Mouse (Mus musculus): Measurements from ENCODE around the gene Dppa2. TPM values are rescaled to one million over a fixed set of nuclear protein-coding genes. Genes with fewer than 3 reads are reported as not detected.

Gene Dppa2
- polyA plus RNA-seq, 1 experiment from 2014 or later, result not detected

DNA sequence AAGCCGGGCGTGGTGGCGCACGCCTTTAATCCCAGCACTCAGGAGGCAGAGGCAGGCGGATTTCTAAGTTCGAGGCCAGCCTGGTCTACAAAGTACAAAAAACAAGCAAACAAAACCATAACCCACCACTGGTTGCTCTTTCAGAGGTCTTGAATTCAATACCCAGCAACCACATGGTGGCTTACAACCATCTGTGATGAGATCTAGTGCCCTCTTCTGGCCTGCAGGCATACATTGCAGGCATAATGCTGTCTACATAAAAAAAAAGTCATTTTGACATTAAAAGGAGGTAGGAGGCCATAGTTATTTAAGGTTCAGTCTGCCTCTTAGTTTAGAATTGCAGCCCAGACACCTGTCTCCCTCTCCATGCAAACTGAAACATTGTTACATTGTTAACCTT is 17.1 kb downstream of the Dppa2 start:
- no peak overlapping the region for H3K27ac ChIP-seq (replicated peaks; ENCODE audit: low read depth, low read length)
- DNase-seq (ENCODE audit: low spot score) (no peak), ATAC-seq (replicated peaks; ENCODE audit: insufficient number of reproducible peaks, low FRiP score, low TSS enrichment, low read depth) (no peak)
- no peak overlapping the region for H3K4me3 ChIP-seq (ENCODE audit: low read depth, low read length)
- no peak overlapping the region for H3K4me2 ChIP-seq (ENCODE audit: low read depth, low read length)
- H3K36me3 ChIP-seq (replicated peaks; ENCODE audit: control insufficient read depth, insufficient read depth, low read depth, low read length), result no peaks in the 10 kb centered on the region
- WGBS, result 93% methylated on average over 6 of the region's 6 CpGs
- no peaks in the 10 kb centered on the region for H3K4me1 ChIP-seq (ENCODE audit: control insufficient read depth, insufficient read depth, low read length)
- H3K9me3 ChIP-seq (replicated peaks; ENCODE audit: control insufficient read depth, low read length), result no peaks in the 10 kb centered on the region
- H3K27me3 ChIP-seq (ENCODE audit: control insufficient read depth, insufficient read depth, low read length), result no peaks in the 10 kb centered on the region
- no peak overlapping the region for H3K9ac ChIP-seq (replicated peaks; ENCODE audit: low read length)

DNA sequence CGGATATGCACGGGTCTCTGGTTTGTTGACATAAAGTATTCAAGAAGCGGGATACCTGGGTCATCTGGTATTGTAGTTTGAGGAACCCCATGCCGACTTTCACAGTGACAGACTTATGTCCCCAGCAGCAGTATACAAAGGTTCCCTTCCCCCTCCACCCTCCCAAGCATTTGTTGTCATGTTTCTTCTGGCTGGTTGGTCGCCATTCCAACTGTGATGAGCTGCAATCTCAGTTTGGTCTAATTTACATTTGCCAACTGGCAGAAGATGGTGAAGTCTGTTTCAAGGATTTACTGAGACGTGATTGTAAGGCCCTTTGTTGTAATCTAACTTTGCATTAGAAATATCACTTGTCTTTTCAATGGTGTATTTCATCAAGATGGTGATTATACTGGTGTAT is 19.4 kb downstream of the Dppa2 start:
- H3K27ac ChIP-seq (replicated peaks; ENCODE audit: low read depth, low read length), result no peak overlapping the region
- H3K9me3 ChIP-seq (replicated peaks; ENCODE audit: control insufficient read depth, low read length), result no peaks in the 10 kb centered on the region
- DNase-seq (ENCODE audit: low spot score) (no peak), ATAC-seq (replicated peaks; ENCODE audit: insufficient number of reproducible peaks, low FRiP score, low TSS enrichment, low read depth) (no peak)
- no peak overlapping the region for H3K9ac ChIP-seq (replicated peaks; ENCODE audit: low read length)
- 72% methylated on average over 6 of the region's 6 CpGs for WGBS
- no peaks in the 10 kb centered on the region for H3K36me3 ChIP-seq (replicated peaks; ENCODE audit: control insufficient read depth, insufficient read depth, low read depth, low read length)
- H3K4me2 ChIP-seq (ENCODE audit: low read depth, low read length), result no peak overlapping the region
- H3K4me1 ChIP-seq (ENCODE audit: control insufficient read depth, insufficient read depth, low read length), result no peaks in the 10 kb centered on the region
- H3K4me3 ChIP-seq (ENCODE audit: low read depth, low read length), result no peak overlapping the region
- H3K27me3 ChIP-seq (ENCODE audit: control insufficient read depth, insufficient read depth, low read length), result no peaks in the 10 kb centered on the region

DNA sequence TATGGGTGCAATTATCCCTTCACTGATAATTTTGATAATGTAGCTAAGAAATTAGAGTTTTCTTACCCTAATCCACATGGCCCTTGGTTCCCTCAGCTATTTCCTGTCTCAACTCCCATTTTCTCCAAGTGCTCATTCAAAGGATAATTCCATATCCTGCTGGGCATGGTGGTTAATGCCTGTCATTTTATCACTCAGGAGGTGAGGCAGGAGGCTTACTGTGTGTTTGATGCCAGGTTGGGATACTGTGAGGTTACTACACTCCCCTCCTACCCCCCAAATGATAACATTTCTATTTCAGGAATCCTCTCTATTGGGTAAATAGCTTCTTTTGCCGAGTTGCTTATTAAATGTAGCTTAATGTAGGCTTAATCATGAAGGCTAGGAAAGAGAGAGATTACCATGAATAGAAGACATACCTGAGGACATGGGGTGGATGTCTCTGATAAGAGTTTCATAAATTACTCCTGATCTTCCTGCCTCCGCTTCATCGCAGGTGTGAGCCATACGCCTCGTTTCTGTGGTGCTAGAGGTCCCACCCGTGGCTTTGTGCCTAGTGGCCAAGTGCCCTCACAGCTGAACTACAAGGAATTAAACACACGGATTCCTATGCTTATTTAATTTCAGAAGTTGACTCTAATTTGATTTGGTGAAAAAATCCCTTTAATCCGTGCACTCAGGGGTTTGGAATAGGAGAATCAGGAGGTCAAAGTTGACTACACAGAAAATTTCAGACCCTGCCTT is 20.1 kb downstream of the Dppa2 start:
- Histone ChIP-seq H3K9me3 (replicated peaks; ENCODE audit: control insufficient read depth, low read length) (no peaks in the 10 kb centered on the region), H3K4me1 (ENCODE audit: control insufficient read depth, insufficient read depth, low read length) (no peaks in the 10 kb centered on the region), H3K27ac (replicated peaks; ENCODE audit: low read depth, low read length) (no peak overlapping the region), H3K4me3 (ENCODE audit: low read depth, low read length) (no peak overlapping the region), H3K27me3 (ENCODE audit: control insufficient read depth, insufficient read depth, low read length) (no peaks in the 10 kb centered on the region), H3K36me3 (replicated peaks; ENCODE audit: control insufficient read depth, insufficient read depth, low read depth, low read length) (no peaks in the 10 kb centered on the region), H3K9ac (replicated peaks; ENCODE audit: low read length) (no peak overlapping the region), H3K4me2 (ENCODE audit: low read depth, low read length) (no peak overlapping the region)
- DNase-seq (ENCODE audit: low spot score) (no peak), ATAC-seq (replicated peaks; ENCODE audit: insufficient number of reproducible peaks, low FRiP score, low TSS enrichment, low read depth) (no peak)
- WGBS, result 82% methylated on average over 8 of the region's 8 CpGs

DNA sequence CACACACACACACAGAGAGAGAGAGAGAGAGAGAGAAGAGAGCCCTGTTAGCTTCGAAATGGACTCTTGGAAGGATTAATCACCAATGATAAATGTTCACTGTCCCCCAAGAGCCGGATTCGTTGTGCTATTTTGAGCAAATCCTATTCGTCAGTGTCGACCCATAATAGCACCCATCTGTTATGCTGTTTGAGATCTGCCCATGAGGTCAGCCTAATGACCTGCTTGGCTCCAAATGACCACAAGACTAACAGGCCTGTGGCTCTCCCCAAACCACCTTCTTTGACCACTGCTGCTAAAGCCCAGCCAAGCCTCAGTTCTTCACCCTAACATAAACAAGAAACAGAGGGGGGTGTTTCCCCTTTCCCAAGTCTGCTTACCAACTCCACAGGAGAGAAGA is 23.2 kb downstream of the Dppa2 start:
- no peak overlapping the region for H3K9ac ChIP-seq (replicated peaks; ENCODE audit: low read length)
- WGBS, result 52% methylated on average over 5 of the region's 5 CpGs
- H3K4me1 ChIP-seq (ENCODE audit: control insufficient read depth, insufficient read depth, low read length), result no peaks in the 10 kb centered on the region
- DNase-seq (ENCODE audit: low spot score) (no peak), ATAC-seq (replicated peaks; ENCODE audit: insufficient number of reproducible peaks, low FRiP score, low TSS enrichment, low read depth) (no peak)
- H3K9me3 ChIP-seq (replicated peaks; ENCODE audit: control insufficient read depth, low read length), result no peaks in the 10 kb centered on the region
- H3K27ac ChIP-seq (replicated peaks; ENCODE audit: low read depth, low read length), result no peak overlapping the region
- no peak overlapping the region for H3K4me3 ChIP-seq (ENCODE audit: low read depth, low read length)
- H3K27me3 ChIP-seq (ENCODE audit: control insufficient read depth, insufficient read depth, low read length), result no peaks in the 10 kb centered on the region
- no peak overlapping the region for H3K4me2 ChIP-seq (ENCODE audit: low read depth, low read length)
- H3K36me3 ChIP-seq (replicated peaks; ENCODE audit: control insufficient read depth, insufficient read depth, low read depth, low read length), result no peaks in the 10 kb centered on the region

DNA sequence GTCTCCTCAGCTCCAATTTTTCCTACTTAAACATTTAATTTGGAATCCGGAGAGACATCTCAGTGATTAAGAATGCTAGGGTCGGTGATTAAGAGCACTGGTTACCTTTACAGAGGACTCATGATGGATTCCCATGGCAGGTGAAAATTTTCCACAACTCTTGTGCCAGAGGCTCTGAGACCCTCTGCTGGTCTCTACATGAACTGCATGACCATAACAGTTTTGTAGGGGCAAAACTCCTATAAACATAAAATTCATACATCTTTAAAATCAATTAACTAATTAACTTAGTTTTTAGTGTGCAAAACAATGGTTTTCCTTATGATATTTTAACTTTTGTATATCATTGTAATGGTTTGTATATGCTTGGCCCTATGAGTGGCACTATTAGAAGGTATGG is 24.7 kb downstream of the Dppa2 start:
- H3K9me3 ChIP-seq (replicated peaks; ENCODE audit: control insufficient read depth, low read length), result no peaks in the 10 kb centered on the region
- H3K4me1 ChIP-seq (ENCODE audit: control insufficient read depth, insufficient read depth, low read length), result no peaks in the 10 kb centered on the region
- no peak for DNase-seq (ENCODE audit: low spot score)
- no peak for ATAC-seq (replicated peaks; ENCODE audit: insufficient number of reproducible peaks, low FRiP score, low TSS enrichment, low read depth)
- H3K27me3 ChIP-seq (ENCODE audit: control insufficient read depth, insufficient read depth, low read length), result no peaks in the 10 kb centered on the region
- no peaks in the 10 kb centered on the region for H3K36me3 ChIP-seq (replicated peaks; ENCODE audit: control insufficient read depth, insufficient read depth, low read depth, low read length)
- no peak overlapping the region for H3K4me3 ChIP-seq (ENCODE audit: low read depth, low read length)
- H3K27ac ChIP-seq (replicated peaks; ENCODE audit: low read depth, low read length), result no peak overlapping the region
- WGBS, result 91% methylated on average over 2 of the region's 2 CpGs
- no peak overlapping the region for H3K9ac ChIP-seq (replicated peaks; ENCODE audit: low read length)
- H3K4me2 ChIP-seq (ENCODE audit: low read depth, low read length), result no peak overlapping the region

DNA sequence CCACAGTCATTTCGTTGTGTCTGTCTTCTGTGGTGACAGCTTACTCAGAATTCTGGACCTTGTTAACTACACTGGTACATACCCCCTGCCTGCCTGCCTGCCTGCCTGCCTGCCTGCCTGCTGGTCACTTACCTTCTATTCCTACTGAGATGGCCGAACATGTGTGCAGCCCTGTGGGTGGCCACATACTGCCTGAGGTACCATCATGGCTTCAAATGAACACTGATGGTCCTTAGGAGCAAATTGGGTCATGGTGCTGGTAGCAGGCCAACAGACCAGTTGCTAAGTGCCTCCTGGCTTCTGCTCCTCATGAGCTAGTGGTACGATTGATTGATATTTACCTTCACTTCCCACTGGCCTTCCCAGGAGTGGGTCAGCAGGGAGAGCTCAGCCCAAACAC is 28.1 kb downstream of the Dppa2 start:
- DNase-seq (ENCODE audit: low spot score), result no peak
- H3K36me3 ChIP-seq (replicated peaks; ENCODE audit: control insufficient read depth, insufficient read depth, low read depth, low read length), result no peaks in the 10 kb centered on the region
- H3K27ac ChIP-seq (replicated peaks; ENCODE audit: low read depth, low read length), result no peak overlapping the region
- no peaks in the 10 kb centered on the region for H3K9me3 ChIP-seq (replicated peaks; ENCODE audit: control insufficient read depth, low read length)
- no peak overlapping the region for H3K4me3 ChIP-seq (ENCODE audit: low read depth, low read length)
- H3K4me2 ChIP-seq (ENCODE audit: low read depth, low read length), result no peak overlapping the region
- no peaks in the 10 kb centered on the region for H3K4me1 ChIP-seq (ENCODE audit: control insufficient read depth, insufficient read depth, low read length)
- no peak for ATAC-seq (replicated peaks; ENCODE audit: insufficient number of reproducible peaks, low FRiP score, low TSS enrichment, low read depth)
- WGBS, result 85% methylated on average over 3 of the region's 3 CpGs
- no peaks in the 10 kb centered on the region for H3K27me3 ChIP-seq (ENCODE audit: control insufficient read depth, insufficient read depth, low read length)
- no peak overlapping the region for H3K9ac ChIP-seq (replicated peaks; ENCODE audit: low read length)

DNA sequence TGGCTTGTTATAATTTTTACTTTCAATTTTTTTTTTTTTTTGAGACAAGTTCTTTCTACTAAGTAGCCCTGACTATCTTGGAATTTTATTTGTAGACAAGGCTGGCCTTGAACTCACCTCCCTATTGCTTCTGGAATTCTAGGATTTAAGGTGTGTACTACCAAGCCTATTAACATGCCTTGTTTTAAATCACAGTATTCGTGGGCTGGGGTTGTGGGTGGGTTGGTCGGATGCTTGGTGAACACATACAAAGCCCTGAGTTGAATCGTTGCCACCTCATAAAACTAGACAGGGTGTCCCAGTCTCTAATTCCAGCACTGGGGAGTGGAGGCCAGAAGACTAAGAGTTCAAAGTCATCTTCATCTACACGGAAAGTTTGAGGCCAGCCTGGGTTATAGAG is 31.6 kb downstream of the Dppa2 start:
- Histone ChIP-seq H3K9me3 (replicated peaks; ENCODE audit: control insufficient read depth, low read length) (no peaks in the 10 kb centered on the region), H3K9ac (replicated peaks; ENCODE audit: low read length) (no peak overlapping the region), H3K4me2 (ENCODE audit: low read depth, low read length) (no peak overlapping the region), H3K27ac (replicated peaks; ENCODE audit: low read depth, low read length) (no peak overlapping the region), H3K36me3 (replicated peaks; ENCODE audit: control insufficient read depth, insufficient read depth, low read depth, low read length) (no peaks in the 10 kb centered on the region), H3K27me3 (ENCODE audit: control insufficient read depth, insufficient read depth, low read length) (no peaks in the 10 kb centered on the region), H3K4me3 (ENCODE audit: low read depth, low read length) (no peak overlapping the region), H3K4me1 (ENCODE audit: control insufficient read depth, insufficient read depth, low read length) (no peaks in the 10 kb centered on the region)
- DNase-seq (ENCODE audit: low spot score) (no peak), ATAC-seq (replicated peaks; ENCODE audit: insufficient number of reproducible peaks, low FRiP score, low TSS enrichment, low read depth) (no peak)
- WGBS, result 89% methylated on average over 4 of the region's 4 CpGs

DNA sequence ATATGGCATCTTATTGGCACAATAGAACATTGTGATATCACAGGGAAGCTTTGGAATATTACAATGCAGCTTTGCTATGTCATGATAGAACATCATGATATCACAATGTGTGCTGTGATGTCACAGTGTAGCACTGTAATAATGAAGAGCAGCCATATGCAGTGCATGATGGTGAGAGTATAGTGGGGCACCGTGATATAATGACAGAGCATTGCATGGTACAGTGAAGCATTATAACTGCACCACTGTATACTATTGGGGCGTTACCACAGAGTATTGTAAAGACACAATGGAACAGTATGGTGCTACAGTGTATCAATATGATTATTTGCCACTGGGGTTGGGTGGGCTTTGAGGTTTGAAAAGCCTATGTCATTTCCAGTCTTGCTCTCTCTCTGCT is 40.5 kb downstream of the Dppa2 start:
- H3K27ac ChIP-seq (replicated peaks; ENCODE audit: low read depth, low read length), result no peak overlapping the region
- no peak overlapping the region for H3K4me3 ChIP-seq (ENCODE audit: low read depth, low read length)
- no peak overlapping the region for H3K4me2 ChIP-seq (ENCODE audit: low read depth, low read length)
- 84% methylated on average over 2 of the region's 2 CpGs for WGBS
- no peak overlapping the region for H3K9ac ChIP-seq (replicated peaks; ENCODE audit: low read length)
- ATAC-seq (replicated peaks; ENCODE audit: insufficient number of reproducible peaks, low FRiP score, low TSS enrichment, low read depth) (no peak), DNase-seq (ENCODE audit: low spot score) (no peak)
- no peaks in the 10 kb centered on the region for H3K36me3 ChIP-seq (replicated peaks; ENCODE audit: control insufficient read depth, insufficient read depth, low read depth, low read length)
- no peaks in the 10 kb centered on the region for H3K9me3 ChIP-seq (replicated peaks; ENCODE audit: control insufficient read depth, low read length)
- no peaks in the 10 kb centered on the region for H3K4me1 ChIP-seq (ENCODE audit: control insufficient read depth, insufficient read depth, low read length)
- H3K27me3 ChIP-seq (ENCODE audit: control insufficient read depth, insufficient read depth, low read length), result no peaks in the 10 kb centered on the region
